10 mouse cellular contexts compared by ENCODE assay signal in genomic region chr8:54610238-54610637, GRCm38 (mm10). TPM values are rescaled to one million over a fixed set of nuclear protein-coding genes. Genes with fewer than 3 reads are reported as not detected.
A peak's percentile ranks its signal among the peaks of the same experiment; 100 is the strongest.
DNase-seq lines count a peak whose midpoint lies in the region; ATAC-seq and TF ChIP-seq lines count a peak whose summit lies in the region.
"Had no signal": no experiment of that assay in that cellular context is flagged by ENCODE, and none has a peak within 500 bp of the region (broad histone marks: within the 10 kb centered on the region; RNA-seq: fewer than 3 reads in every experiment).

No protein-coding gene starts in this region.

- TF ChIP-seq CTCF in gastrocnemius, adult 2 months (IDR thresholded peaks at IDR 0.05) = no peak

- H3K36me3 ChIP-seq in embryonic facial prominence, embryonic 14.5 days (ENCODE audit: control insufficient read depth, insufficient read depth, low read length) = no peaks in the 10 kb centered on the region
- H3K36me3 ChIP-seq in embryonic facial prominence, embryonic 10.5 days (replicated peaks) = no peaks in the 10 kb centered on the region
- no peaks in the 10 kb centered on the region for H3K36me3 ChIP-seq in neural tube, embryonic 15.5 days

- H3K27me3 ChIP-seq in embryonic facial prominence, embryonic 14.5 days (replicated peaks; ENCODE audit: control insufficient read depth, insufficient read depth, low read length) = no peaks in the 10 kb centered on the region
- no peaks in the 10 kb centered on the region for H3K27me3 ChIP-seq in embryonic facial prominence, embryonic 10.5 days (replicated peaks; ENCODE audit: low read depth, poor library complexity, severe bottlenecking)
- no peaks in the 10 kb centered on the region for H3K27me3 ChIP-seq in neural tube, embryonic 15.5 days (replicated peaks)

- H3K9me3 ChIP-seq in embryonic facial prominence, embryonic 14.5 days (ENCODE audit: control insufficient read depth, low read length) = no peaks in the 10 kb centered on the region
- H3K9me3 ChIP-seq in embryonic facial prominence, embryonic 10.5 days = no peaks in the 10 kb centered on the region
- no peaks in the 10 kb centered on the region for H3K9me3 ChIP-seq in neural tube, embryonic 15.5 days (replicated peaks)

- peak; percentile 4 for DNase-seq in embryonic facial prominence, embryonic 14.5 days (ENCODE audit: low spot score)
- DNase-seq in embryonic facial prominence, embryonic 10.5 days (ENCODE audit: low spot score) = no peak
- DNase-seq in 3T3-L1 (ENCODE audit: low read depth, low spot score) = peak; percentile 96
- peak; percentile 69 for DNase-seq in gastrocnemius, adult 2 months
- DNase-seq in kidney, adult 8-10 months = peak; percentile 27 to 37
- DNase-seq in thymus, postnatal 25 days = no peak
- DNase-seq in left cerebral cortex, postnatal 4 days = no peak
- DNase-seq: right cerebral cortex, postnatal 4 days had no signal

- no peak for ATAC-seq in embryonic facial prominence, embryonic 14.5 days (ENCODE audit: low read depth)
- ATAC-seq in neural tube, embryonic 15.5 days (ENCODE audit: low FRiP score) = no peak

- no peak overlapping the region for H3K9ac ChIP-seq in embryonic facial prominence, embryonic 14.5 days (ENCODE audit: low read depth, low read length)
- H3K9ac ChIP-seq in neural tube, embryonic 15.5 days (replicated peaks) = no peak overlapping the region

- H3K4me1 ChIP-seq in embryonic facial prominence, embryonic 14.5 days (ENCODE audit: control insufficient read depth, insufficient read depth, low read length) = no peaks in the 10 kb centered on the region
- no peaks in the 10 kb centered on the region for H3K4me1 ChIP-seq in embryonic facial prominence, embryonic 10.5 days
- H3K4me1 ChIP-seq in neural tube, embryonic 15.5 days = no peaks in the 10 kb centered on the region

- H3K4me3 ChIP-seq in embryonic facial prominence, embryonic 14.5 days (ENCODE audit: low read depth, low read length) = no peak overlapping the region
- no peak overlapping the region for H3K4me3 ChIP-seq in embryonic facial prominence, embryonic 10.5 days
- H3K4me3 ChIP-seq in gastrocnemius, adult 2 months = peak overlapping the region; percentile 1
- no peak overlapping the region for H3K4me3 ChIP-seq in neural tube, embryonic 15.5 days (replicated peaks)

- no peak overlapping the region for H3K27ac ChIP-seq in embryonic facial prominence, embryonic 14.5 days (replicated peaks; ENCODE audit: low read depth, low read length)
- H3K27ac ChIP-seq in embryonic facial prominence, embryonic 10.5 days (replicated peaks) = no peak overlapping the region
- H3K27ac ChIP-seq in gastrocnemius, adult 2 months = peak overlapping the region; percentile 86
- H3K27ac ChIP-seq in neural tube, embryonic 15.5 days (replicated peaks) = no peak overlapping the region

- no peak overlapping the region for H3K4me2 ChIP-seq in embryonic facial prominence, embryonic 14.5 days (ENCODE audit: low read depth, low read length)
- H3K4me2 ChIP-seq in neural tube, embryonic 15.5 days = no peak overlapping the region

- WGBS in embryonic facial prominence, embryonic 14.5 days = 49% methylated on average over 4 of the region's 4 CpGs
- 73% methylated on average over 4 of the region's 4 CpGs for WGBS in embryonic facial prominence, embryonic 10.5 days
- WGBS in neural tube, embryonic 15.5 days = 86% methylated on average over 4 of the region's 4 CpGs

- intact Hi-C loops in gastrocnemius, adult 2 months (cut with DNase I) = loop anchor here (5.0 kb wide), 2 partner anchors 47 to 63 kb away; no protein-coding TSS in a partner anchor
- intact Hi-C loops in left cerebral cortex, postnatal 4 days (cut with DNase I) = no loop called here

RNA-seq across cellular contexts. Expression of gene Spata4, which starts 9.7 kb away (rescaled TPM):
- 0.38 TPM in 1 of 2 replicates, not detected in the other for polyA plus RNA-seq in embryonic facial prominence, embryonic 14.5 days (2014; fragmentation: Nextera tagmentation; extraction: Ambion mirVana)
- not detected in 2 replicates for polyA plus RNA-seq in embryonic facial prominence, embryonic 10.5 days (2016; fragmentation: Nextera tagmentation; extraction: Ambion mirVana)
- total RNA-seq in gastrocnemius, adult 2 months (2021) = not detected
- 0.34 TPM in 1 of 2 replicates, not detected in the other for polyA plus RNA-seq in neural tube, embryonic 15.5 days (2015; fragmentation: Nextera tagmentation; extraction: Ambion mirVana)
- total RNA-seq in left cerebral cortex, postnatal 4 days (2021) = not detected
- total RNA-seq: liver, adult 2 months had no signal
- polyA plus RNA-seq: liver, adult 2 months had no signal

Comparison
In these comparisons a context has a peak if more than half of its experiments do, and no peak if none do; other contexts are left out.
1. DNase-seq: peak in embryonic facial prominence, embryonic 14.5 days (single experiment), 3T3-L1 (single experiment), gastrocnemius, adult 2 months (single experiment) and kidney, adult 8-10 months (2 of 2); none in embryonic facial prominence, embryonic 10.5 days (single experiment), thymus, postnatal 25 days (single experiment) and left cerebral cortex, postnatal 4 days (single experiment).